Mouse (Mus musculus) cortical plate, adult 2 months (tissue): Measurements from ENCODE around the gene Cyp27b1.

ENCODE experiments used
- CTCF ChIP-seq: fragments of 200-500 bp; IDR thresholded peaks from 2 replicates; pipeline ENCODE4 v1.5.1; 2011; ENCODE audit warnings: mild to moderate bottlenecking, control low read depth, low read length; ENCODE audit not compliant: insufficient read depth; ENCODE audit errors: extremely low read depth
- POLR2A ChIP-seq: fragments of 200-500 bp; IDR thresholded peaks from 2 replicates; pipeline ENCODE4 v1.6.1; 2011; ENCODE audit warnings: mild to moderate bottlenecking, low read length, control low read depth; ENCODE audit not compliant: insufficient read depth; ENCODE audit errors: extremely low read depth

DNA sequence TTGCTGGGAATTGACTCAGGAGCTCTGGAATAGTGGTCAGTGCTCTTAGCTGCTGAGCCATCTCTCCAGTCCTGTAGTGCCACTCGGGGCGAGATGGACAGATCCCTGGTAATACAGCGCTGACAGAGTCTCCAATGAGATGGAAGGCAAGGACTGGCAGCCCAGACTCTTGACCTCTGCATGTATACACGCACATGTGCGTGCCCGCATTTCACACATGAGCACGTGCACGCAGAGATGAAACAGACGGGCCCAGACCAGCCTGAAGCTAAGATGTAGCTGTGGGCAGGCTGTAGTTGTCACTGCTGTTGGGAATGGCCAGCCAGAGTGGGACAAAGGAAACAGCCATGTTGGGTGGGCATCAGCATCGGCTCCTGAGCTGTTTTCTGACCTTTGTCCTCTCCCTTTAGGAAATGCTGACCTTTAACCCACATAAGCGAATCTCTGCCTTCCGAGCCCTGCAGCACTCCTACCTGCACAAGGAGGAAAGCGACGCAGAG, 18.5 kb downstream of the Cyp27b1 start:
- TF ChIP-seq CTCF (no peak), POLR2A (no peak)
